In genomic region chr5:144875892-144876291, GRCm38 (mm10) we compare ENCODE assay signal across 9 mouse cellular contexts.
A peak's percentile ranks its signal among the peaks of the same experiment; 100 is the strongest.
DNase-seq lines count a peak whose midpoint lies in the region; ATAC-seq lines count a peak whose summit lies in the region.
"Had no signal": no experiment of that assay in that cellular context is flagged by ENCODE, and none has a peak within 500 bp of the region (broad histone marks: within the 10 kb centered on the region; RNA-seq: fewer than 3 reads in every experiment).

No protein-coding gene starts in this region.

- WGBS in embryonic facial prominence, embryonic 11.5 days: 20% methylated on average over 13 of the region's 13 CpGs

- H3K9ac ChIP-seq in embryonic facial prominence, embryonic 11.5 days (replicated peaks; ENCODE audit: low read length): no peak overlapping the region
- H3K9ac ChIP-seq: limb, embryonic 15.5 days had no signal

- intact Hi-C loops in heart, postnatal 36 days (cut with DNase I): loop anchor here (2.0 to 5.0 kb wide), 3 partner anchors 39 to 113 kb away; no protein-coding TSS in a partner anchor

- H3K27ac ChIP-seq in embryonic facial prominence, embryonic 11.5 days (replicated peaks; ENCODE audit: low read depth, low read length): no peak overlapping the region
- H3K27ac ChIP-seq: limb, embryonic 15.5 days had no signal

- H3K4me1 ChIP-seq in embryonic facial prominence, embryonic 11.5 days (ENCODE audit: control insufficient read depth, insufficient read depth, low read length): no peaks in the 10 kb centered on the region

- H3K27me3 ChIP-seq in embryonic facial prominence, embryonic 11.5 days (ENCODE audit: control insufficient read depth, insufficient read depth, low read length): no peaks in the 10 kb centered on the region
- H3K27me3 ChIP-seq: limb, embryonic 15.5 days had no signal

- no peaks in the 10 kb centered on the region for H3K9me3 ChIP-seq in embryonic facial prominence, embryonic 11.5 days (replicated peaks; ENCODE audit: control insufficient read depth, low read length)
- H3K9me3 ChIP-seq: limb, embryonic 15.5 days had no signal

- H3K4me2 ChIP-seq in embryonic facial prominence, embryonic 11.5 days (ENCODE audit: low read depth, low read length): no peak overlapping the region
- H3K4me2 ChIP-seq: limb, embryonic 15.5 days had no signal

- peak; percentile 78 for DNase-seq in CD4-positive, CD25-positive, alpha-beta regulatory T cell, adult 2 months (ENCODE audit: low read depth, low spot score)
- DNase-seq in adrenal gland, postnatal 25 days: peak; percentile 72
- peak; percentile 80 for DNase-seq in embryonic facial prominence, embryonic 11.5 days (ENCODE audit: low spot score)
- peak; percentile 75 to 86 for DNase-seq in heart, postnatal 36 days
- DNase-seq in layer of hippocampus, postnatal 14 days (ENCODE audit: low spot score in 2 of 2): peak; percentile 60 to 63
- peak; percentile 56 to 71 for DNase-seq in lung, postnatal 4 days
- DNase-seq in retina, postnatal 1 day: peak; percentile 70

- no peak overlapping the region for H3K4me3 ChIP-seq in embryonic facial prominence, embryonic 11.5 days (ENCODE audit: low read depth, low read length)
- H3K4me3 ChIP-seq: limb, embryonic 15.5 days had no signal

- ATAC-seq in CD4-positive, CD25-positive, alpha-beta regulatory T cell, adult 4 months: no peak
- ATAC-seq in embryonic facial prominence, embryonic 11.5 days (replicated peaks; ENCODE audit: insufficient number of reproducible peaks, low FRiP score, low TSS enrichment, low read depth): no peak

- H3K36me3 ChIP-seq in embryonic facial prominence, embryonic 11.5 days (replicated peaks; ENCODE audit: control insufficient read depth, insufficient read depth, low read depth, low read length): no peaks in the 10 kb centered on the region; the same call in none of the 2 replicates
